Mouse (Mus musculus): ENCODE data around the gene Clp1.

The Clp1 gene

DNA sequence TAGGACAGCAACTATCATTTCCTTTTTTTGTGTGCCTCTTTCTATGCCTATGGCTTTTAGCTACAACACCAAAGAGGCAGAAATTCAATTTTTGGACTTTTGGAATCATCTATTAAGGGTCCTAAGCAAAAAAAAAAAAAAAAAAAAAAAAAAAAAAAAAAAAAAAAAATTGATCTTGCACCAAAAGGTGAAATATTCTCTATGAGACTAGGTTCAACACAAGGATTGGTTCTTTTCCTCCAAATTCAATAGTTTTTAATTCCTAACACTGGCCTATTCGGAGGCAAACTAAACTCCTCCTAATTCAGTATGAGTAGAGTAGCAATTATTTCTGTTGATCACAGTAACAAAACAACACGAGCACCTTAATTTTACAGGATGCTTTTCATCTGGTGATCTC lies 15.3 kb downstream of the Clp1 start:
- no peak for DNase-seq

DNA sequence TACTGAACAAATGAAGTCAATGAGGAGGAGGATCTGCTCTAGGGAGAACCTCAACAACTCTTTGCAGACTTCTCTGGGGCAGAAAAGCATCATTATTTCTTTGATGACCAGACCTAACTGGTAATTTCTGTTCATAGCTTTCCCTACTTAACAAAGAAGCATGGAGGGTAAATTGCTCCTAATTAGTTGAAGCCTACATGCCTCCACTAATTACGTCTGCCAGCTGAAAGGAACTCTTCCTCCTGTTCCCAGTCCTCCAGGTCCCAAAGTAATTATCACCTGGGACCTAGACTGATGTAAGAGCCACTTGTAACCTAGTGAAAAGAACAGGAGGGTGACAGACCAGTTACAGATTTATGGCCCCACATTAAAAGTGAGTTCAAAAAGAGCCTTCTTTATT lies 19.6 kb downstream of the Clp1 start:
- DNase-seq: no peak

DNA sequence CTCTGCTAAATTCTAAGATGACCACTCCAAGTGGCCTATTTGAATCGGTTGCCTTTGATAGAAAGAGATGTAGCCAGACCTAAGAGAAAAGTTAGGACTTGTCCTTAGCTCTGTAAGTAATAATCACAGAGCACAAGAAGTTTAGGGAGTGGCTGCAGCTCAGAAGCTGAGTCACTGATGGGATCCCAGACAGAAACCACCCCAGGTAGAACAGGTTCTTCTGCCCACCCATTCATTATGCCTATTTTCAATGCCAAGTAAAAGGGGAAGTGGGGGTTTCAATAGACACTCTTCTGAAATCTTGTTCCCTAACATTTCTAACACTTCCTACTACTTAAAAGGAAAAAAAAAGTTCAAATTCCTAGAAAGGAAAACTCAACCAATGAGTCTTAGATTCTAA lies 21.9 kb downstream of the Clp1 start:
- DNase-seq: no peak

GRCm38 (mm10) chr2:84704329-84704728 lies 22.8 kb downstream of the Clp1 start:
- no peak for DNase-seq

GRCm38 (mm10) chr2:84703497-84703896 lies 23.7 kb downstream of the Clp1 start:
- no peak for DNase-seq

GRCm38 (mm10) chr2:84695007-84695695 lies 32.0 kb downstream of the Clp1 start:
- DNase-seq: no peak

GRCm38 (mm10) chr2:84690050-84690449 lies 37.1 kb downstream of the Clp1 start:
- no peak for DNase-seq

- no peak for DNase-seq
Observed at GRCm38 (mm10) chr2:84688080-84688844, 38.9 kb downstream of the Clp1 start.

- DNase-seq: peak; percentile 74
Observed at GRCm38 (mm10) chr2:84682605-84683183, 44.5 kb downstream of the Clp1 start.

DNA sequence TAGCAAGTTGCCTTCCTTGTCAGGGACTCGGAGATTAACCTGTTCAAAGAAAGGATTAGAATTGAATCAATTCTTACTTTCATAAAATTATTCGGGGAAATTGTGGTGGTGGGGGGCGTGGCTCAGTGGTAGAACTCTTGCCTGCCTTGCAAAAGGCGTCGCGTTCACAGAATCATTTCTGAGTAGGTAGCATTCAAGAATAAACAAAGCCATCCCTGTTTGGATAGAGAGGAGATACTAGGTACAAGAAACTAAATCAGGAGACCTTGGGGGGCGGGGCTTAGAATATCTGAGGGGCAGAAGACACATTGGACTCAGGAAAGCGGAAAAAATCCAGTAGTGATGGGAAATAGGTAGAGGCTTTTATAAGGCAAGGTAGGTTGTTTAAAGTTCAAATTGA lies 48.1 kb downstream of the Clp1 start, which contains the start of gene Tmx2:
Tmx2 (minus strand) TSS at position 125 of the 400 bp plus-strand sequence.
- peak; percentile 47 for DNase-seq

- DNase-seq: peak; percentile 93
Observed at GRCm38 (mm10) chr2:84677968-84678880, 48.9 kb downstream of the Clp1 start, which contains the start of the genes Gm28635 and Med19. Gm28635 (minus strand) TSS chr2:84678041. Med19 (plus strand) TSS chr2:84678402.

GRCm38 (mm10) chr2:84677270-84677967 lies 49.7 kb downstream of the Clp1 start:
- no peak for DNase-seq

Data from liver (tissue).